Mouse (Mus musculus) lung, postnatal 0 days (tissue): Measurements from ENCODE around the gene Plscr1. TPM values are rescaled to one million over a fixed set of nuclear protein-coding genes. Genes with fewer than 3 reads are reported as not detected.

Experiments
- ATAC-seq: fragments of 200-750 bp; cut with Nextera tagmentation; 2 replicates; pipeline ENCODE4 v1.8.0; 2017; ENCODE audit warnings: moderate library complexity
- DNase-seq: peaks from one replicate; pipeline ENCODE4 v3.0.0-alpha.2; 2016; ENCODE audit warnings: low spot score
- H3K27ac ChIP-seq: fragments of 300-500 bp; sonication (generic); 2 replicates; pipeline ENCODE4 v1.5.1; 2014; ENCODE audit warnings: antibody characterized with exemption, mild to moderate bottlenecking, low read length, mixed read lengths
- H3K27me3 ChIP-seq: fragments of 300-500 bp; sonication (generic); replicated peaks from 2 replicates; pipeline ENCODE4 v1.6.1; 2014; ENCODE audit warnings: low read length, mixed read lengths; ENCODE audit not compliant: insufficient read depth
- H3K36me3 ChIP-seq: fragments of 300-500 bp; sonication (generic); 2 replicates; pipeline ENCODE4 v1.6.1; 2014; ENCODE audit warnings: low read length, mixed read lengths; ENCODE audit not compliant: insufficient read depth
- H3K4me1 ChIP-seq: fragments of 300-500 bp; sonication (generic); 2 replicates; pipeline ENCODE4 v1.6.1; 2014; ENCODE audit warnings: antibody characterized with exemption, low read depth, low read length, mixed read lengths; ENCODE audit not compliant: insufficient read depth
- H3K4me2 ChIP-seq: fragments of 300-500 bp; sonication (generic); replicated peaks from 2 replicates; pipeline ENCODE4 v1.6.1; 2014; ENCODE audit warnings: low read depth, mild to moderate bottlenecking, low read length, moderate library complexity, mixed read lengths
- H3K4me3 ChIP-seq: fragments of 300-500 bp; sonication (generic); 2 replicates; pipeline ENCODE4 v1.5.1; 2014; ENCODE audit warnings: low read depth, low read length
- H3K9ac ChIP-seq: fragments of 300-500 bp; sonication (generic); replicated peaks from 2 replicates; pipeline ENCODE4 v1.6.1; 2014; ENCODE audit warnings: low read depth, mild to moderate bottlenecking
- H3K9me3 ChIP-seq: fragments of 300-500 bp; sonication (generic); 2 replicates; pipeline ENCODE4 v1.6.1; 2016; ENCODE audit warnings: low read length, mixed read lengths
- CTCF ChIP-seq: IDR thresholded peaks from 2 replicates; pipeline ENCODE4 v1.5.1; 2016; ENCODE audit warnings: antibody characterized with exemption, mild to moderate bottlenecking
- EP300 ChIP-seq: IDR thresholded peaks from 2 replicates; pipeline ENCODE4 v1.6.1; 2016; ENCODE audit warnings: antibody characterized with exemption, mild to moderate bottlenecking, control low read depth
- WGBS: fragments of 180-500 bp; shearing (Covaris S2); extraction: QIAGEN DNeasy Blood & Tissue Kit; methylation state at CpG from one replicate; pipeline ENCODE4 v1.1.7; 2014; 5-methylcytosine and 5-hydroxymethylcytosine counted together
- polyA plus RNA-seq: library from polyadenylated mRNA; unstranded; fragments of >200 nt; fragmentation: Nextera tagmentation; extraction: Ambion mirVana; gene quantifications from 2 replicates; pipeline ENCODE4 v1.2.1, GENCODE M21; 2015

Gene Plscr1
- polyA plus RNA-seq, 1 experiment from 2014 or later: 53.7 TPM

- WGBS: under 1% methylated on average over 40 of the region's 40 CpGs
- Histone ChIP-seq H3K4me3 (peak overlapping the region; percentile 63), H3K9me3 (no peaks in the 10 kb centered on the region), H3K9ac (peak overlapping the region; percentile 63), H3K36me3 (no peaks in the 10 kb centered on the region), H3K27ac (peak overlapping the region; percentile 90), H3K27me3 (no peaks in the 10 kb centered on the region), H3K4me1 (peaks cover 10% of the 10 kb centered on the region; the same call in 1 of the 2 replicates), H3K4me2 (peak overlapping the region; percentile 71)
- peak; percentile 92 for DNase-seq
- ATAC-seq: peak; percentile 94
- TF ChIP-seq CTCF: peak; percentile 43
- peak; percentile 56 for TF ChIP-seq EP300
Observed at GRCm38 (mm10) chr9:92249987-92250772, 630 bp downstream of the Plscr1 start.

DNA sequence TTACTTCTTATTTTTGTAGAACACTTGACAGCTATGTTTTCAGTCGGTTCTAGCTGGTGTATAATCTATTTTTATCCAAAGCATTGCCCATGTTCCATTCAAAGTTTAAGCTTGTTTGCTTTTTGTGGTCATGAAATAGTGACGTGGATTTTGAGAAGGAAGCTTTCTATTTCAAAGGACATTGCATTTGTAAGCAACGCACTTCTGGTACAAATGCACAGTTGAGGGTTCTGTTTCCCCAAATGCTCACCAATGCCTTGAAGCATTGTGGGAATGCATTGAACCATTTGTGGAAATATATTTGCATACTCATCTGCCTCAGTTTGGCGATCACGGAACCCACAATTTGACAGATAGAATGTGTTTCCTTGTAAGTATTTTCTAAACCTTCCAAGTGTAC lies 3.2 kb downstream of the Plscr1 start:
- Histone ChIP-seq H3K4me1 (peaks cover 10% of the 10 kb centered on the region; the same call in 1 of the 2 replicates), H3K27ac (no peak overlapping the region), H3K4me3 (no peak overlapping the region), H3K4me2 (no peak overlapping the region), H3K27me3 (no peaks in the 10 kb centered on the region), H3K36me3 (no peaks in the 10 kb centered on the region), H3K9me3 (no peaks in the 10 kb centered on the region), H3K9ac (no peak overlapping the region)
- WGBS: 64% methylated on average over 5 of the region's 5 CpGs
- ATAC-seq: no peak
- no peak for TF ChIP-seq EP300
- TF ChIP-seq CTCF: no peak
- DNase-seq: peak; percentile 28

DNA sequence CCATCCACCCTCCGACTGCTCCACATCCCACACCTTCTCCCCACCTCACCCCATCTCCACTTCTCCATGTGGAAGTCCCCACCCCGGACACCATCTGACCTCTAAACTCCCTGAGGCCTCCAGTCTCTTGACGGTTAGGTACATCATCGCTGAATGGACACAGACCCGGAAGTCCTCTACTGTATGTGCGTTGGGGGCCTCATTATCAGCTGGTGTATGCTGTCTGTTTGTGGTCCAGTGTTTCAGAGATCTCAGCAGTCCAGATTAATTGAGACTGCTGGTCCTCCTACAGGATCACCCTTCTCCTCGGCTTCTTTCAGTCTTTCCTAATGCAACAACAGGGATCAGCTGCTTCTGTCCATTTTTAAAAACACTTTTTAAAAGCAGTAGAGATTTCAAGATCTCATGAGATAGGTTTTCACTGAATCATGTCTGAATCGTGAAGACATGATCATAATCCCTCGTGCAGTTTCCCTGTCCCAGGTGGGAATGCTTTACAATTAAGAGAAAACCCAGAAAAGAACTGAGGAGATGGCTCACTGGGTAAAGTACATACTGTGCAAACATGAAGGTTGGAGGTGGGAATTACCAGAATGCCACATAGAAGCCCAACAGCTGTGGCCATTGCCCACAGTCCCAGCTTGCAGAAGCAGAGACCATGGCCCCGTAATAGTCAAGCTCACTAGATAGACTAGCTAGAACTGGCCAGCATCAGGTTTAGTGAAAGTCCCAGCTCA lies 4.2 kb downstream of the Plscr1 start:
- 91% methylated on average over 10 of the region's 10 CpGs for WGBS
- Histone ChIP-seq H3K9me3 (no peaks in the 10 kb centered on the region), H3K9ac (no peak overlapping the region), H3K36me3 (no peaks in the 10 kb centered on the region), H3K4me3 (no peak overlapping the region), H3K27ac (no peak overlapping the region), H3K4me2 (no peak overlapping the region), H3K4me1 (peaks cover 10% of the 10 kb centered on the region; the same call in 1 of the 2 replicates), H3K27me3 (no peaks in the 10 kb centered on the region)
- TF ChIP-seq CTCF (no peak), EP300 (no peak)
- ATAC-seq (no peak), DNase-seq (no peak)

DNA sequence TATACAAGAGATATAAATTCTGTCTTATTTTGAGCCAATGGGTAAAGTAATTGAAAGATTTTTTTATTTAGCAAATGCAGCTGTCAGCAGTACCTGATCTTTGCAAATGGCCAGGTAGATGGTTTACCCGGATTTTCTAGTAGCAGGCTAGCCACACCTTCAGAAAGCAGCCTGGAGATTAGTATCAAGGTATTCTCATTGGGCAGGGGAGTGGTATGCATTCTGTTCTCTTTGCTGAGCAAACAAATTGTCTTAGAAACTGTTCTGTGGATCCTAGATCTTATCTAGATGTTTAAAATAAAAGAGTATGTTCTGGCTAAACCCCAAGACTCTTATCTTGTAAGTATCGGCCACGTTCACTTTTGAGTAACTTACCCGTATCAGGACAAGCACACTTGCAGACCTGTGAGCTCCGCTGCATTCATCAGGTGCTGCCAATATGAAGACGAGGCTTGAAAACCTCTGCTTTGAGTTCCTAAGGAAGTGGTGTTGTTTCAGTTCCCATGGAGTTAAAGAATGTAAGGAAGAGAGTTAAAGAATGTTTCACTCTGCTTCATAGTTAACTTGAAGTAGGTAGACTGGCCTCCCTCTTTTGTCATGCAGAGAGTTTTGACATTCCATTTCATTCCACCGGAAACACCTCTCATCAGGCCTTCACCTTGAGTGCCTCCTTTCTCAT lies 11.1 kb downstream of the Plscr1 start:
- ATAC-seq: peak; percentile 94

GRCm38 (mm10) chr9:92265719-92266118 lies 16.2 kb downstream of the Plscr1 start:
- 65% methylated on average over 4 of the region's 4 CpGs for WGBS

More for the DNA sequence above, 11.1 kb downstream of the Plscr1 start:
- Histone ChIP-seq H3K9ac (no peak overlapping the region), H3K27ac (no peak overlapping the region), H3K4me3 (no peak overlapping the region), H3K4me1 (no peaks in the 10 kb centered on the region), H3K36me3 (no peaks in the 10 kb centered on the region), H3K27me3 (no peaks in the 10 kb centered on the region), H3K9me3 (no peaks in the 10 kb centered on the region), H3K4me2 (no peak overlapping the region)
- TF ChIP-seq CTCF (no peak), EP300 (peak; percentile 88)
- DNase-seq: peak; percentile 88
- WGBS: 42% methylated on average over 7 of the region's 7 CpGs

More at GRCm38 (mm10) chr9:92265719-92266118, 16.2 kb downstream of the Plscr1 start:
- Histone ChIP-seq H3K27ac (no peak overlapping the region), H3K9me3 (no peaks in the 10 kb centered on the region), H3K27me3 (no peaks in the 10 kb centered on the region), H3K4me2 (peak overlapping the region; percentile 28; the same call in 1 of the 2 replicates), H3K9ac (no peak overlapping the region), H3K4me1 (no peaks in the 10 kb centered on the region), H3K4me3 (no peak overlapping the region), H3K36me3 (no peaks in the 10 kb centered on the region)
- TF ChIP-seq CTCF (no peak), EP300 (no peak)
- no peak for ATAC-seq
- DNase-seq: no peak
